Mouse (Mus musculus) kidney, adult 2 months (tissue): Measurements from ENCODE around the gene Iqschfp.

Source experiments
- CTCF ChIP-seq: fragments of 200-500 bp; conservative IDR thresholded peaks from 2 replicates; pipeline ENCODE4 v1.5.1; 2011; ENCODE audit warnings: low read depth, mild to moderate bottlenecking, control low read depth, low read length, moderate library complexity, mixed read lengths; ENCODE audit not compliant: insufficient read depth, insufficient read length
- POLR2A ChIP-seq: fragments of 200-500 bp; IDR thresholded peaks from one replicate; pipeline ENCODE4 v1.6.1; 2011; ENCODE audit warnings: low read depth, low read length, control low read depth

GRCm38 (mm10) chr3:68405724-68406123 lies 513.7 kb downstream of the Iqschfp start:
- no peak for TF ChIP-seq POLR2A
- no peak for TF ChIP-seq CTCF
